ENCODE assay signal across 13 mouse cellular contexts in genomic region chr11:103288291-103288963, GRCm38 (mm10). TPM values are rescaled to one million over a fixed set of nuclear protein-coding genes. Genes with fewer than 3 reads are reported as not detected.
DNase-seq lines count a peak whose midpoint lies in the region; ATAC-seq and TF ChIP-seq lines count a peak whose summit lies in the region.
"Had no signal": no experiment of that assay in that cellular context is flagged by ENCODE, and none has a peak within 500 bp of the region (broad histone marks: within the 10 kb centered on the region; RNA-seq: fewer than 3 reads in every experiment).

No protein-coding gene starts in this region.

- DNase-seq in kidney, postnatal 0 days (ENCODE audit: low spot score) = peak; percentile 63
- DNase-seq in kidney, postnatal 25 days = no peak
- no peak for DNase-seq in spleen, postnatal 10 days (ENCODE audit: low spot score in 2 of 2)
- no peak for DNase-seq in left cerebral cortex, adult 8-10 months (ENCODE audit: low spot score in 2 of 2)
- DNase-seq: embryo, embryonic 11 days; midbrain, embryonic 14.5 days had no signal

- H3K9me3 ChIP-seq in kidney, postnatal 0 days (replicated peaks; ENCODE audit: low read length) = no peaks in the 10 kb centered on the region
- H3K9me3 ChIP-seq in embryonic facial prominence, embryonic 13.5 days = no peaks in the 10 kb centered on the region
- H3K9me3 ChIP-seq: heart, embryonic 15.5 days had no signal

- H3K4me2 ChIP-seq in kidney, postnatal 0 days (ENCODE audit: low read length) = no peak overlapping the region
- no peak overlapping the region for H3K4me2 ChIP-seq in embryonic facial prominence, embryonic 13.5 days
- H3K4me2 ChIP-seq: heart, embryonic 15.5 days had no signal

- no peak overlapping the region for H3K27ac ChIP-seq in kidney, postnatal 0 days
- H3K27ac ChIP-seq in embryonic facial prominence, embryonic 13.5 days = peak overlapping the region; percentile 44; the same call in 1 of the 2 replicates
- H3K27ac ChIP-seq: heart, embryonic 15.5 days; liver, embryonic 14.5 days had no signal

- peaks cover 5% of the 10 kb centered on the region; the same call in 1 of the 2 replicates for H3K4me1 ChIP-seq in kidney, postnatal 0 days (replicated peaks; ENCODE audit: insufficient read depth, low read length)
- H3K4me1 ChIP-seq in embryonic facial prominence, embryonic 13.5 days = peaks cover 37% of the 10 kb centered on the region

- peak overlapping the region; percentile 18; the same call in 1 of the 2 replicates for H3K9ac ChIP-seq in kidney, postnatal 0 days (ENCODE audit: low read depth, low read length)
- no peak overlapping the region for H3K9ac ChIP-seq in embryonic facial prominence, embryonic 13.5 days
- H3K9ac ChIP-seq: heart, embryonic 15.5 days; liver, embryonic 14.5 days had no signal

- no peak overlapping the region for H3K4me3 ChIP-seq in kidney, postnatal 0 days (replicated peaks; ENCODE audit: low read depth, low read length)
- H3K4me3 ChIP-seq in embryonic facial prominence, embryonic 13.5 days = no peak overlapping the region
- H3K4me3 ChIP-seq: heart, embryonic 15.5 days had no signal

- WGBS in kidney, postnatal 0 days = 32% methylated on average over 16 of the region's 16 CpGs
- WGBS in embryonic facial prominence, embryonic 13.5 days = 49% methylated on average over 16 of the region's 16 CpGs

- no peak for TF ChIP-seq CTCF in kidney, postnatal 0 days (IDR thresholded peaks at IDR 0.05; ENCODE audit: low read depth)

- no peaks in the 10 kb centered on the region for H3K36me3 ChIP-seq in kidney, postnatal 0 days (ENCODE audit: insufficient read depth, low read length)
- H3K36me3 ChIP-seq in embryonic facial prominence, embryonic 13.5 days = no peaks in the 10 kb centered on the region
- H3K36me3 ChIP-seq: heart, embryonic 15.5 days had no signal

- no peaks in the 10 kb centered on the region for H3K27me3 ChIP-seq in kidney, postnatal 0 days (ENCODE audit: insufficient read depth, low read length)
- no peaks in the 10 kb centered on the region for H3K27me3 ChIP-seq in embryonic facial prominence, embryonic 13.5 days
- H3K27me3 ChIP-seq: heart, embryonic 15.5 days had no signal

- ATAC-seq in kidney, postnatal 0 days (replicated peaks; ENCODE audit: low FRiP score, low read depth) = no peak
- ATAC-seq in embryonic facial prominence, embryonic 13.5 days (ENCODE audit: insufficient number of reproducible peaks, insufficient read depth, low FRiP score, low TSS enrichment, low read depth) = no peak
- ATAC-seq in granulocyte monocyte progenitor cell, adult 5-6 weeks (replicated peaks; ENCODE audit: poor library complexity, severe bottlenecking) = peak; percentile 84
- ATAC-seq in megakaryocyte, adult 5-6 weeks (ENCODE audit: poor library complexity, severe bottlenecking) = peak; percentile 78
- ATAC-seq: forebrain, embryonic 14.5 days; intestine, postnatal 0 days had no signal

RNA-seq across cellular contexts. Expression of gene Map3k14, which starts 21.2 kb away (rescaled TPM):
- 3.2 and 3.8 TPM in 2 replicates for polyA plus RNA-seq in kidney, postnatal 0 days (2015; fragmentation: Nextera tagmentation; extraction: Ambion mirVana)
- 4.4 and 5.5 TPM in 2 replicates for polyA plus RNA-seq in embryonic facial prominence, embryonic 13.5 days (2015; fragmentation: Nextera tagmentation; extraction: Ambion mirVana)
- total RNA-seq in granulocyte monocyte progenitor cell, adult 5-6 weeks (2014; fragmentation: Nextera tagmentation) = 10.9 and 16.7 TPM in 2 replicates
- 5.2 and 9.6 TPM in 2 replicates for total RNA-seq in granulocyte monocyte progenitor cell, adult 5-6 weeks (2017)
- 14.5 and 16.6 TPM in 2 replicates for total RNA-seq in megakaryocyte, adult 5-6 weeks (2015)
- 15.4 and 15.7 TPM in 2 replicates for total RNA-seq in megakaryocyte, adult 5-6 weeks (2017)
- 1 to 10 TPM; 3.1 to 6.5 (median 5.0) TPM for total RNA-seq in left cerebral cortex, adult 8-10 months (2022)

Comparison
In these comparisons a context has a peak if more than half of its experiments do, and no peak if none do; other contexts are left out.
1. ATAC-seq: peak in granulocyte monocyte progenitor cell, adult 5-6 weeks (single experiment) and megakaryocyte, adult 5-6 weeks (single experiment); none in kidney, postnatal 0 days (single experiment) and embryonic facial prominence, embryonic 13.5 days (single experiment).